Mouse (Mus musculus): ENCODE data around the gene Cdh16.
"Not testable (repeated sequence)": the region's sequence is repeated elsewhere in the genome, so short reads cannot be mapped to it uniquely, and the experiment has no call there.

Gene Cdh16

GRCm38 (mm10) chr8:104624161-104624560, at the start of gene Cdh16:
Cdh16 (minus strand) TSS chr8:104624396.
- no peak for DNase-seq (ENCODE audit: low read depth)

- DNase-seq (ENCODE audit: low read depth), result no peak
Measured at GRCm38 (mm10) chr8:104655614-104656013, 31.4 kb upstream of the Cdh16 start.

DNA sequence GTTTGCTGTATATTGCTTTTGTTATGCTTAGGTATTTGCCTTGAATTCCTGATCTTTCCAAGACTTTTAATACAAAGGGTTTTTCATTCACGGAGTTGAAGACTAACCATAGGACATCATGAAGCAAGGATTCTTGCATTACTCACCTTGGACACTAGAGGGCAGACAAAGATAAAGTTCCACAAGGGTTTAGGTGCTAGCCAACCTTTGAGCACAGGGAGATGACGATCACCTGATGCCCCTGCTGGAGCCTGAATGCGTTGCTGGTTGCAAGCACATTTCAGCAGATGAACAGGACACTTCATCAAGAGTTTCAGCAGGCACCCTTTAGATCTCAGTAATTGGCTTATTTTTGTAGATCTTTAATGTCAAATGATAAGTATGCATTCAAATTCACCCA, 30.8 kb upstream of the Cdh16 start:
- peak; percentile 95 for DNase-seq (ENCODE audit: low read depth)

- not testable (repeated sequence) for DNase-seq (ENCODE audit: low read depth)
Measured at GRCm38 (mm10) chr8:104644187-104644586, 20.0 kb upstream of the Cdh16 start.

DNA sequence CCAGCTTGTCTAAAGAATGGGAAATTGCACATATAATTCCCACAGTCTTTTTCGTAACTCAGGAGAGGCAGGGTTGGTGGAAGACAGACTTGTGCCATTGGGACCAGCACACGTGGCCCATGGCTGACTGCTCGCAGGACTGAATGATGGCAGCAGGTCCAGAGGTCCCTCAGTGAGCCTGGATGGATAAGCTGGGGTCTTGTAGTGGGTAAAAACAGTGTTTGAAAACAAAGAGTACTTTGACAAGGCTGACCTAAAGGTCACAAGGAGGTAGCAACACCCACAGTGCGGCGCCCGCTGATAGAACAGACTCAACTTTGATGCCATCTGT, 18.1 kb upstream of the Cdh16 start:
- no peak for DNase-seq (ENCODE audit: low read depth)

GRCm38 (mm10) chr8:104641426-104642323, 17.5 kb upstream of the Cdh16 start, which contains the start of gene Ciao2b:
Ciao2b (minus strand) TSS chr8:104641965.
- DNase-seq (ENCODE audit: low read depth), result peak; percentile 80

- no peak for DNase-seq (ENCODE audit: low read depth)
Measured at GRCm38 (mm10) chr8:104640831-104641370, 16.7 kb upstream of the Cdh16 start.

DNA sequence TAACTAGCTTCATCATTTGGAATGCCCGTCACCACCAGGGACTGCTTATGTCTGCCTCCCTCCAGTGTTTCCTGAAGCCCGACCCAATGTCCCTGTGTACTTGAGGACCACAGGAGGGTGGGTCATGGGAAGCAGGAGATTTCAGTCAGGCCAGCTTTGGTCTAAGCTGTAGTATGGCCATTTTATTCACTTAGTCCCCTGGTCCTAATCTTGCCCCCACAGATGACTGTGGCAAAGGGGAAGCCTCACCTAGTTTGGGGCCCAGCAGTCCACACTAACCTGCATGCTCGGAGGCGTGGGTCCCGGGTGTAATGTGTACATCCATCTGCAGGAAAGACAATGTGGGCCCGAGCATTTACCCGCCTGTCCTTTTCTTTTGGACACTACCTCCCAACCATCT, 16.0 kb upstream of the Cdh16 start:
- DNase-seq (ENCODE audit: low read depth), result no peak

GRCm38 (mm10) chr8:104638010-104638409, 13.8 kb upstream of the Cdh16 start:
- no peak for DNase-seq (ENCODE audit: low read depth)

GRCm38 (mm10) chr8:104635004-104635710, 11.0 kb upstream of the Cdh16 start:
- no peak for DNase-seq (ENCODE audit: low read depth)

DNA sequence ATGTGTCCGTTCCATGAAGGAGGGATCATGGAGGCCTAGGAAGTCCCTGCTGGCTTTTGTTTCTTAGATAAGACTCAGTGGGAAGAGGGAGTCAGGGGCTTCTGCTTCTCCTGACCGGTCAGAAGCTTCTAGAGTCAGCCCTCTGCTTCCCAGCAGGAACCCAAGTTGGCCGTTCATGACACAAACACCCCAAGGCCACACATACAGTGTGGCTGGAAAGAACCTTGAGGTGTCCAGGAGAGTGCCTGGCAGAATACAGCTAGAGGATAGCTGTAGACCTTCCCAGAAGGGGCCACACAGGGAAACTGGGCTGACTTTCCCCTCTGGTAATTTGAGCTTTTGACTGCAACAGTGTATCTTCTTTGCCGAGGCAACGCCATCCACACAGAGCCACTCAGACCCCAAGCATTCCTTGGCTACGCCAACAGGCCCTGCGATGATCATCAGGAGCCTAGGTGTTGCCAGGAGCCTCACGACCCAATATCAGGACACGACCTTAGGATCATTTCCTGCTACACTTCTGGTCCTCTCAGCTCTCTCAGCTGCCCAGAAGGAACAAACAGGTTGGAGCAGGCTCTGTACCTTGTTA, 9.1 kb upstream of the Cdh16 start:
- no peak for DNase-seq (ENCODE audit: low read depth)

- peak; percentile 61 for DNase-seq (ENCODE audit: low read depth)
Measured at GRCm38 (mm10) chr8:104632486-104632885, 8.3 kb upstream of the Cdh16 start.

- no peak for DNase-seq (ENCODE audit: low read depth)
Measured at GRCm38 (mm10) chr8:104631975-104632374, 7.8 kb upstream of the Cdh16 start.

GRCm38 (mm10) chr8:104630981-104631663, 6.9 kb upstream of the Cdh16 start, which contains the start of gene Rrad:
Rrad (minus strand) TSS chr8:104631327.
- peak; percentile 93 for DNase-seq (ENCODE audit: low read depth)

DNA sequence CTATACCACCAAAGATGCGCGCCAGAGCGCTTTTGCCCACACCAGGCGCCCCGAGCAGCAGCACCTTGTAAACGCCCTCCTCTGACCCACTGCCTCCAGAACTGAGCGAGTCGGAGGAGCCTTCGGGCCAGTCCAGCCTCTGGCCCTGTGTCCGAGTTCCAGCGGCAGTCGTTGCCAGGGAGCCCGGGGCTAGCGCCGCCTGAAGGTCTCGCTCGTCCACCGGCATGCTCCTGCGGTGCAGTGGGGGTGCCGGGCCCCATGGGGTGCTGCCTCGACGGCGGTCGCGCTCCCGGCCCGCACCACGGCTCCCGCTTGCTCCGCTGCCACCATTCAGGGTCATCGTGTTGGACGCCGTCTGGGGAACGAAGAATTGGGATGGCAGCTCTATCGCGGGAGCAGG, 6.4 kb upstream of the Cdh16 start:
- no peak for DNase-seq (ENCODE audit: low read depth)

DNA sequence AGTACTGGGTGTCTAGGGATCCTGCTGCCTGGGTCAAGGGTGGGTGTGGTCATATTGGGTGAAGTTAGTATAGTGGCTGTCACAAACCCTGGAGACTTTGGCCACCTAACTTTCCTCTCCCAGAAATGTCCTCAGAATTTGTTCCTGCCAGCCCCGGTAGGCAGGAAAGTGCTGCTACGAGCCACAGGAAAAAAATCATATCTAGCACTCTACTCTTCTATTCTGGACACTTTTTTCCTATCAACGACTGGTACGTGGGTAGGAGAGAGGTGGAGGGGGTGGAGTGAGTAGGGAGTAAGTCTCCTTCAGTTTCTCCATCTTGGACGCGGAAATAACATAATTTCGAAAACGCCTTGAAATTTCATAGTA, 5.9 kb upstream of the Cdh16 start:
- no peak for DNase-seq (ENCODE audit: low read depth)

- DNase-seq (ENCODE audit: low read depth), result no peak
Measured at GRCm38 (mm10) chr8:104629306-104630110, 5.3 kb upstream of the Cdh16 start.

- no peak for DNase-seq (ENCODE audit: low read depth)
Measured at GRCm38 (mm10) chr8:104628402-104628801, 4.2 kb upstream of the Cdh16 start.

DNA sequence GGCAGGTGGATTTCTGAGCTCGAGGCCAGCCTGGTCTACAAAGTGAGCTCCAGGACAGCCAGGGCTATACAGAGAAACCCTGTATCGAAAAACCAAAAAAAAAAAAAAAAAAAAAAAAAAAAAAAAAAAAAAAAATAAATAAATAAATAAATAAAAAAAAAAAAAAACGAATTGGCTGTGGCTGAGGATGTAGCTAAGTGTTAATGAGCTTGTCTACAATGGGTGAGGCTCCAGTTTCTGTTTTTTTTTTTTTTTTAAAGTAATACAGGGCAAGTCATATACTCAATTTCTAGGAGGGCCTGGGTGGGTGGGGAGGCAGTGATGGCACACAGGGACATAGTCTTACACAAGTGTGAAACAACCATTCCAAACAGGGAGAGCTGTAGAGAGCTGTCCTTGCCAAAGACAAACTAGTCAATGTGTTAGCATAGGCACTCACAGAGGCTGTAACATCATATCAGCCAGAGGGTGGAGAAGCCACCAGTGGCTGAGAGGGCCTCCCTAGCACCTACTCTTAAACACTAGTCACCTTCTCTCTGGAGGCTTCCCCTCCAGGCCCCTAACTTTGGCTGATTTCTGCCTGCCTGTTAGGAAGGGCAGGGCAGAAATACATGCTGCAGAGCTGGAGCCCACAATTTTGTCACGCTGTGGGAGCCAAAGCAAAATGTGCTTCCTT, 3.0 kb upstream of the Cdh16 start:
- DNase-seq (ENCODE audit: low read depth), result peak; percentile 34

DNA sequence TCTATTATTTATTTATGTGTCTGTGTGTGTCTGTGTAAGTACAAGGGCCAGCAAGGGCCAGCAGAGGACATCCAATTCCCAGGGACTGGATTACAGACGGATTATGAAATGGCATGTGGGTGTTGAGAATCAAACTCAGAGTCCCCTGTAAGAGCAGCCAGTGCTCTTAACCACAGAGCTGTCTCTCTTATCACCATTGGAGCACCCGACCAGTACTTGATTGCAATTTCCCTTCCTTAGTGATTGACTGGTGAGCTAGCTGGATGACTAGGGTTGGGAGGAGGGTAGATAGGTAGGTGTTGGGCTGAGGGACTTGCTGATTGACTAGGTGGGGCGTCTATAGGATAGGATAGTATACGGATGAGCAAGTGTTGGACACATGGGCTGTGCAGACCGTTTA, 3.4 kb downstream of the Cdh16 start:
- no peak for DNase-seq (ENCODE audit: low read depth)

DNA sequence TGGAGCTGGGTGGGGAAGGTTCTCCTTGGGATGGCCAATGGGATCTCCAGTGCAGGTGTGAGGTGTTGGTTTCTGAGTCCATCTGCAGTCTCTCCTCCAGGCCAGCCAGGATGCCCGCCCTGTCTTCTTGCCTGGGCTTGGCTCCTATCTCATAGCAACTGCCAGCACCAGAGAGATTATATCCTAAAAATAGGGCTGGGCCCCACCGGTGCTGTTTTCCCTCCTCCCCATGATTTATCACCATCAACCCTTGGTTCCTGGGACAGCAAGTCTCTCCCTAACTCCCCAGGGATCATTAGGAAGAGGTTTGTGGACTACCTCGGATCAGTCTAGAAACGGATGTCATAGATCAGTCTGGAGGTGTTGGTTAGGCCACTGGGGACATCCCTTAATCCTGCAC, 11.1 kb downstream of the Cdh16 start:
- DNase-seq (ENCODE audit: low read depth), result no peak
